34 mouse cellular contexts compared by ENCODE assay signal in genomic region chr1:43809351-43809750, GRCm38 (mm10).
"Had no signal": no experiment of that assay in that cellular context is flagged by ENCODE, and none has a peak within 500 bp of the region (broad histone marks: within the 10 kb centered on the region; RNA-seq: fewer than 3 reads in every experiment).

No protein-coding gene starts in this region.

- H3K36me3 ChIP-seq: heart, embryonic 15.5 days; hindbrain, embryonic 15.5 days; intestine, embryonic 15.5 days had no signal

- ATAC-seq: hindbrain, embryonic 16.5 days; hindbrain, postnatal 0 days; inflammation-experienced regulatory T-cells, adult 6 months; intestine, embryonic 15.5 days; intestine, embryonic 16.5 days; intestine, postnatal 0 days had no signal

- H3K27ac ChIP-seq: heart, embryonic 10.5 days; heart, embryonic 13.5 days; heart, embryonic 15.5 days; hindbrain, embryonic 10.5 days; hindbrain, embryonic 12.5 days; hindbrain, embryonic 13.5 days; hindbrain, embryonic 14.5 days; hindbrain, embryonic 15.5 days; hindbrain, postnatal 0 days; intestine, embryonic 15.5 days; kidney, embryonic 15.5 days; kidney, postnatal 0 days; layer of hippocampus, adult 2 months; left cerebral cortex, adult 2 months had no signal

- H3K27me3 ChIP-seq: heart, embryonic 12.5 days; heart, embryonic 13.5 days; heart, embryonic 15.5 days; hindbrain, embryonic 12.5 days; hindbrain, embryonic 13.5 days; hindbrain, embryonic 15.5 days; intestine, embryonic 15.5 days; kidney, embryonic 15.5 days had no signal

- H3K9ac ChIP-seq: heart, embryonic 12.5 days; heart, embryonic 13.5 days; heart, embryonic 15.5 days; hindbrain, embryonic 12.5 days; hindbrain, embryonic 13.5 days; hindbrain, embryonic 14.5 days; hindbrain, embryonic 15.5 days; intestine, embryonic 15.5 days; kidney, embryonic 15.5 days had no signal

- H3K4me1 ChIP-seq: heart, embryonic 15.5 days; hindbrain, embryonic 10.5 days; hindbrain, embryonic 12.5 days; hindbrain, embryonic 13.5 days; hindbrain, embryonic 15.5 days; intestine, embryonic 15.5 days; kidney, embryonic 15.5 days had no signal

- DNase-seq: heart, postnatal 10 days; heart, postnatal 14 days; heart, postnatal 36 days; heart, postnatal 4 days; kidney, adult 11 months; kidney, adult 18-20 months; kidney, adult 9 months; kidney, postnatal 10 days; kidney, postnatal 14 days; kidney, postnatal 25 days; kidney, postnatal 36 days; kidney, postnatal 4 days; layer of hippocampus, adult 9-11 months; layer of hippocampus, postnatal 36 days had no signal

- H3K4me3 ChIP-seq: heart, embryonic 10.5 days; heart, embryonic 12.5 days; heart, embryonic 13.5 days; heart, embryonic 15.5 days; hindbrain, embryonic 10.5 days; hindbrain, embryonic 12.5 days; hindbrain, embryonic 13.5 days; hindbrain, embryonic 15.5 days; intestine, embryonic 15.5 days; kidney, embryonic 15.5 days; layer of hippocampus, adult 2 months; left cerebral cortex, adult 2 months had no signal

- H3K4me2 ChIP-seq: heart, embryonic 11.5 days; heart, embryonic 12.5 days; heart, embryonic 13.5 days; heart, embryonic 15.5 days; hindbrain, embryonic 12.5 days; hindbrain, embryonic 13.5 days; hindbrain, embryonic 14.5 days; hindbrain, embryonic 15.5 days; intestine, embryonic 15.5 days; kidney, embryonic 15.5 days had no signal

- H3K9me3 ChIP-seq: heart, embryonic 10.5 days; heart, embryonic 15.5 days; hindbrain, embryonic 13.5 days; hindbrain, embryonic 15.5 days; intestine, embryonic 15.5 days had no signal
